Mouse (Mus musculus): ENCODE results near the gene Hes3.
A peak's percentile ranks its signal among the peaks of the same experiment; 100 is the strongest.

Hes3 gene

DNA sequence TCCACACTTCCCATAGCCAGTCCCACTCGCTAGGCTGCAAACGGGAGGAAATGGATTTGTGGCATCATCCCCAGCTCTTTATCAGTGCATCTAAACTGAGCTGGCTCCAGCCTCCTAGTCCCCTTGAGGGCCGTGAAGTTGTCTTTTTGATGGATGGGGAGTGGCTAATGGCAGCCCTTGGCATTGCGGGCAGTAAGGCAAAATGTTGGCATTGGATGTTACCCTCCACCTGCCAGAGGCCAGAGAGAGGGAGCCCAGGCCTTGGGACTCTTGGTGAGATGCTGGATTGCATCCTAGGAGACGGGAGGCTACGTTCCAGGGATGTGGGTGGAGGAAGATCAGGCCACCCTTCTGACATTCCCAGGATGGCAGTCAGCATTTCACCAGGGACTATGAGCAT, 14.5 kb upstream of the Hes3 start:
- no peak for DNase-seq (ENCODE audit: low read depth, low spot score)

- no peak for DNase-seq (ENCODE audit: low read depth, low spot score)
Measured at GRCm38 (mm10) chr4:152304685-152305084, 13.2 kb upstream of the Hes3 start.

DNA sequence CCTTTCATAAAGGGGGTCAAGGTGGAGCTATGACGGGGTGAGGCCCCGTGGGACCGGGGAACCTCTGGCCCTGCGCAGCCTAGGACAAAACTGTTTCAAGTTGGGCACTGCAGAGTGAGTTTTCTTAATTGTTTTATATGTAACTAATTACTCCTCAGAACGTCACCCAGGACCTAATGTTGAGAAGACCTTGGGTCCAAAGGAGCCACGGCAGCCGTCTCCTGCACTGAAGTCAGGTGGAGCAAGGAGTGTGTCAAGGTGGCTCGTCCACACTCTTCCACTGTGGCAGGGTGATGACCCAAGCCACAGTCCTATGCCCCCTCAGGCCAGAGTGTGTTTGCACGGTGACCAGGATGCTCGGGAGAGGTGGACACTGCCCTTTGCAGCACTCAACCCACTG, 11.7 kb upstream of the Hes3 start:
- no peak for DNase-seq (ENCODE audit: low read depth, low spot score)

DNA sequence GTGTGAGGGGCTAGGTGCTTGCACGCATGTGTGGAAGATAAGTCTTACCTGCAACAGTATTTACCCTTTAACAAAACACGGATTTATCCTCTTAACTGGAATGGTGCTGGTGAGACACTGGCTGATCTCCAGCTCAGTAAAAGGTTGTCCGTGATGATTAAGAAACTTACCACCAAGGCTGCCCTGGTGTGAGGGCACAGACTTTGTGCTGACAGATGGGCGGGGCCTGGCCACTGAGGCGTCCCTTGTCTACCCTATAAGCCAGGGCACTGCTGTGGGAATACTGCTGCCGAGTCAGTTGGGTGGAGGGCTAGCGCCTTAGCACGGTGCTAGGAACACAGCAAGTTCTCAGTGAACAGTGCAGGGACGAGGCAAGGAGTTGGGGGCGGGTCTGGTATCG, 10.6 kb upstream of the Hes3 start:
- no peak for DNase-seq (ENCODE audit: low read depth, low spot score)

- DNase-seq (ENCODE audit: low read depth, low spot score): no peak
Measured at GRCm38 (mm10) chr4:152300375-152300774, 8.9 kb upstream of the Hes3 start.

GRCm38 (mm10) chr4:152298836-152299235, 7.4 kb upstream of the Hes3 start:
- no peak for DNase-seq (ENCODE audit: low read depth, low spot score)

DNA sequence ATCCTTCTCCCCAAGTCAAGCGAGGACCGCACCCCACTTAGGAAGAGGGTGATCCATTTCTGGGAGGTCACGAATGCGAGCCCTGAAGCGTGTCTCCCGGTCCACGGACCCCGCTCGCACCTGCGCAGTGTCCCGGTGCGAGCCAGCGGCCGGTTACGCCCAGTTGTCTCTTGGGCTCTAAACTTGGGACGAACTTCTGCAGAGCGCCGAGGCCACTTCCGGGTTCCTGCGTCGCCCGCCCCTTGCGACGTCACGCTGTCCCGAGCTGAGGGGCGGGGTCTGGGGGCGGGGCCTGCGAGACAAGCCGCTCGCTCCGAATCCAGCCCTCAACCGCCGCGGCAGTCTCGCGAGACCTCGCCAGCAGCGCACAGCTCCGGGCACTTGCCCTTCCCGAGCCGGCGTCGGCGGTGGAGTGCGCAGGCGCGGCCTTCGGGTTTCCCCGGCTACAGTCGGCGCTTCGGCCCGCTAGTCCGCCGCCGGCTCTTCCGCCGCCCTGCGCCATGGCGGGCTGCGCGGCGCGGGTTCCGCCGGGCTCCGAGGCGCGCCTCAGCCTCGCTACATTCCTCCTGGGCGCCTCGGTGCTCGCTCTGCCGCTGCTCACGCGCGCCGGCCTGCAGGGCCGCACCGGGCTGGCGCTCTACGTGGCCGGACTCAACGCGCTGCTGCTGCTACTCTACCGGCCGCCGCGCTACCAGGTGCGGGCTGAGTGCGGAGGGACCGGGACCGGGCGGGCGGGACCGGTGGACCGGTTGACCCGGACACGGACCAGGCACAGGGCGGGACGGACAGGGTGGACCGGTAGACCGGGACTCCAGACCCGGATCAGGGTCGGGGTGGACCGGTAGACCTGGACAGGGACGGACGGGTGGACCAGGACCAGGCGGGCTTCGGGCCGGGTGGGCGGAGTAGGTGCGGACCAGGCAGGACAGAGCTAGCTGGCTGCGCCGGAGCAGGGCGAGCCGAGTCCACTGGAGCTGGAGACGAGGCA, 5.7 kb upstream of the Hes3 start, which contains the start of gene Icmt:
Gene Icmt, plus strand, starts transcription at position 354 of the 988 bp plus-strand sequence.
- DNase-seq (ENCODE audit: low read depth, low spot score): peak; percentile 99

GRCm38 (mm10) chr4:152296371-152296770, 4.9 kb upstream of the Hes3 start:
- no peak for DNase-seq (ENCODE audit: low read depth, low spot score)

DNA sequence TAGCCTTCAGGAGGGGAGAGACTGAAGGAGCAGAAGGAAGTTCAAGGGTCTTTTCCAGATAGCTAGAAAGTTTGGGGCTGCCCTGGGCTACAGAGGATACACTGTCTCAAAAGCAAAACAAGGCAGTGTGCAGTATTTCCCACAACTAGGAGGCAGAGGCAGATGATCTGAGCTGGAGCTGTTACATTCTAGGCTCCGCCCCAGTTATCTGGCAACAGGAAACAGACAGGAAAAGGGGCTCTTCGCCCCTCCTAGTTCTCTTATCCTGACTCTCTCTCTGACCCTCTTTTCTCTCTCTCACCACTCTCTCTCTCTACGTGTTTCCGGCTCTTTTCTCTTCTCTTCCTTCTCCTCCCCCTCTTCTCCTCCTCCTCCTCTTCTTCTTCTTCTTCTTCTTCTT, 4.5 kb upstream of the Hes3 start:
- no peak for DNase-seq (ENCODE audit: low read depth, low spot score)

- DNase-seq (ENCODE audit: low read depth, low spot score): no peak
Measured at GRCm38 (mm10) chr4:152294188-152294929, 2.9 kb upstream of the Hes3 start.

- DNase-seq (ENCODE audit: low read depth, low spot score): peak; percentile 72
Measured at GRCm38 (mm10) chr4:152292102-152292765, 772 bp upstream of the Hes3 start.

DNA sequence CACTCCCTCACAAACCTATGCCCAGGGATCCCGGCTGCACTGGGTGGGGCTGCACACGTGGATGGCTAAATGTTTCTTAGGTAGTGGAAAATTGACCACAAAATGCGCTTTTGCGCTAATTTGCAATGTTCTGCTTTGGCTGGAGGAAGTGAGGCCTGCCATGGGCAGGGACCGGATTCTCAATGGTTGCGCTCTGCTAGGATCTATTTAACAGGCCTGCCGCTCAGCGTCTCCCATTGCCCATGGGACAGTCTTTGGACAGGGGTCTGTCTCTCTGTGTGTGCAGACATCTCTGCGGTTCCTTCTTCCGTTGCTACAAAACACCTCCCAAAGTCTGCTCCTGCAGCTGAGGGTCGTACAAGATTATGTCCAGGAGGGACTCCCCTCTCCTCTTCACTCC, 471 bp downstream of the Hes3 start:
- DNase-seq (ENCODE audit: low read depth, low spot score): no peak

GRCm38 (mm10) chr4:152290385-152290784, 1.1 kb downstream of the Hes3 start:
- DNase-seq (ENCODE audit: low read depth, low spot score): peak; percentile 77

GRCm38 (mm10) chr4:152288398-152288945, 3.0 kb downstream of the Hes3 start:
- peak; percentile 65 for DNase-seq (ENCODE audit: low read depth, low spot score)

GRCm38 (mm10) chr4:152287317-152288120, 3.9 kb downstream of the Hes3 start:
- DNase-seq (ENCODE audit: low read depth, low spot score): no peak

DNA sequence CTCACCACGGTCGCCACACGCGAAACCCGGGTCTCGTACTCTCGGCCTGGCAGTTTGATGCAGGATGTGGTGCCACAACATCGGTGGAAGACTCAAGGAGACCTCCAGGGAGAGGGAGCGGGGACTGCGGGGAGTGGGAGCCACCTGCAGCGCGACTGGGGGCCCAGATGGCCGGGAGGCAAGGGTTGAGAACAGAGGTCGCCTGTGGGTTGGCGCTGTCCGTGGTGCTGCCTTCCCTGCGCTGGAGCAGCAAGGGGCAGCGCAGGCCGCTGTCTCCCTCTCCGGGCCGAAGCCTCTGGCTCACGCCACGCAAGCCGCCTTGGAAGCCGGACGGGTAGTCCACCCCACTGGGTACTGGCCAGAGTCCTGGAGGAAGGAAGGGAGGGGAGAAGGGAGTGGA, 4.6 kb downstream of the Hes3 start:
- DNase-seq (ENCODE audit: low read depth, low spot score): peak; percentile 79

DNA sequence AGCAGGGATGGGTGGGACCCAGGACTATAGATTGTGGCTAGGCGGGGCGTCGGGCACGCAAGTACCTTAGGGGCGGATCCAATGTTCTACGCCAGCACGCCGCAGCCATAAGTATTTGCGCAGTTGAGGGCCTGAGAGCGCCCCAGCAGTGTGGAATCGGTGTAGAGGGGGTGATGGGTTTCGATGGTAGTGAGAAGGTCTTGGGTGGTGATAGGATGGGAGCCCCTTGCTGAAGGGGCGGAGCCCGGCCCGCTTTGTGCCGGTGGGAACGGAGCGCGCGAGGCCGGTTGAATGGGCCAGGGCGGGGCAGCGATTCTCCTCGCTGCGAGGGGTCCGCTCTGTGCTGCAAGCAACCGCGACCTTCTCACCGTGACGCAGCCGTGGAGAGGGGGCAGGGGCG, 5.3 kb downstream of the Hes3 start:
- no peak for DNase-seq (ENCODE audit: low read depth, low spot score)

GRCm38 (mm10) chr4:152285505-152285904, 6.0 kb downstream of the Hes3 start:
- DNase-seq (ENCODE audit: low read depth, low spot score): peak; percentile 60

- DNase-seq (ENCODE audit: low read depth, low spot score): peak; percentile 90
Measured at GRCm38 (mm10) chr4:152283186-152283950, 8.1 kb downstream of the Hes3 start.

- no peak for DNase-seq (ENCODE audit: low read depth, low spot score)
Measured at GRCm38 (mm10) chr4:152282721-152283120, 8.7 kb downstream of the Hes3 start.

All from mesoderm, embryonic 11.5 days (tissue).